Mouse (Mus musculus) spleen, adult 2 months (tissue): Measurements from ENCODE around the gene Syt6.

Experiments used
- CTCF ChIP-seq: fragments of 200-500 bp; IDR thresholded peaks from 2 replicates; pipeline ENCODE4 v1.5.1; 2011; ENCODE audit warnings: mild to moderate bottlenecking, inconsistent platforms; ENCODE audit not compliant: insufficient read depth, insufficient read length, insufficient replicate concordance; ENCODE audit errors: extremely low read depth
- POLR2A ChIP-seq: fragments of 200-500 bp; IDR thresholded peaks from 2 replicates; pipeline ENCODE4 v1.6.1; 2011; ENCODE audit warnings: low read depth, low read length, inconsistent platforms

- TF ChIP-seq CTCF = no peak
- no peak for TF ChIP-seq POLR2A
Observed at GRCm38 (mm10) chr3:103634256-103634655, 59.2 kb downstream of the Syt6 start.
